Mouse (Mus musculus) gastrocnemius, adult 18-20 months (tissue): ENCODE measurements around the gene Slc15a3. TPM values are rescaled to one million over a fixed set of nuclear protein-coding genes. Genes with fewer than 3 reads are reported as not detected.

ENCODE experiments used
- DNase-seq: peaks from one replicate; pipeline ENCODE4 v3.0.0; 2021; ENCODE audit warnings: low spot score
- total RNA-seq, 2 experiments: library from RNA; stranded (reverse); gene quantifications; 2 replicates each; pipeline ENCODE4 v1.2.3; 2021

The Slc15a3 gene
- total RNA-seq, 2 experiments from 2014 or later = 0.23 to 0.55 TPM

- peak; percentile 51 for DNase-seq
Observed at GRCm38 (mm10) chr19:10869241-10869885, 29.8 kb downstream of the Slc15a3 start.

DNA sequence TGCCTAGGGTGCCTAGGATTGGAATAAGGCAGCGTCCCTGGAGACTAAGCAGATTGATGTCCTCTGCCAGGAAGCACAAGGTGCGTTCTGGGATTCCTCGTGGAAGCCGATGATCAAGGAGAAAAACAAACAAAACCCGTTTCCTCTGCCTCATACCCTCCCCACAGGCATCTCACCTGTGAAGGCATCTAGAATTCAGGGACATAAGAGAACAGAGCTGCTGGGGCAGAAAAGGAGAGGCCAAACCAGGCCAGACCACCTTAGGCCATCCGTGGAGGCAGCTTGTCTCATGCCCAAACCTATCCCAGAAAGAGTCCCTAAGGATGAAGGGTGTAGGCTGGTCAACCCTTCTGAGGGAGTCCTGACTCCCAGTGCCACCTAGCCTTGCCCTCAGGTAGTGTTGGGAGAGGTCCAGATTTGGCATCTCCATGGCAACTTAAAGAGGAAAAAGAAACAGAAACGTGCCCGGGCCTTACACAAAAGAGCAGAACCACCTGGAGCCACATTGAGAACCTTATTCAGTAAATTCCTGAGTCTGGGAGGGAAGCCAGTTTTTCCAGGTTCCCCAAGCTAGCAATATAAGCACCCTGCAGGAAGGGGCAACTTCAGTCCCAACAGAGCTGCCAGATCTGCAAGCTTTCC lies 30.5 kb downstream of the Slc15a3 start, which contains the start of gene Tmem132a:
TSS of gene Tmem132a (minus strand) at position 55 of the 642 bp plus-strand sequence.
- DNase-seq = no peak

DNA sequence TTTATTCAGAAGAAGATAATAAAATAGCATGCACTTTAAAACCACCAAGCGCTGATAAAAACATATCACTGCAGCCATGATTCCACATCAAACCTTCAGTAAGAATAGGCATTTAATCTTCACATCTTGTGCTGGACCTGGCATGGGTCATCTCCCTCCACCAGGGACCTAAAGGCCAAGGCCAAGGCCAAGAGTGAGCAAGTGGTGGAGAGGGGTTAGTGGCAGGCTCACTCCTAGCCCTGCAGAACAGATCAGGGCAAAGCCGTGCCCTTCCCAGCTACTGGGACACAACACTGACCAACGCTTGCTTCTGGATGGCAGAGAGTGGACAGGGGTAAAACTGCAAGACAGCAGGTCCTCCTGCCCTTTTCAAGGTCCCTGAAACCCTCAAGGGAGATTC lies 31.1 kb downstream of the Slc15a3 start:
- no peak for DNase-seq

DNA sequence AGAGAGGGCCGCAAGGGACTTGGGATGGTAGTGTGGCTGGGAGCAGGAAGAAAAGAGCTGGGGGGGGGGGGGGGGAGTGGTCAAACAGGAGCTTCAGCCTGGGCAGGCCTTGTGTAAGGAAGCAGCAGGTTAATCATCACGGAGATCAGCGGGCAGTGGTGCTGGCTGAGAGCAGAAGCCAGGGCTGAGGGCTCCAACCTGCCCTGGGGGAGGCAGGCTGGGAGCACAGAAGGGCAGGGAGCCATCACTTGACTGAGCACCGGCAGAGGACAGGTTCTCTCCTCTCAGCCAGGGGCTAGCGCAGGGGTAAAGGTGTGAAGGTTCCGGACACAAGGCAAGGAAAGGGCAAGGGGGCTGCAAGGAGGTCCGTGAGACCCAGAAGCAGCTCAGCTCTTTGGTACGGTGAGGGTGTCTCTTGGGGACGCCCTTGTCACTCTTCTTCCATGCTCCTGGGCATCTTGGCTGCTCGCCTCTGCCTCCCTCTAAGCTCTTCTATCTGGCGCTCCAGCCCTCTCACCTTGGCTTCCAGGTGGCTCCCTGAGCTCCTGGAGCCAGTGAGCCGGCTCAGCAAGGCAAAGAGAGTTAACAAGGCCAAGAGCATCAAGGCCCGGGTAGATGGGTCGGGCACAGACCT lies 31.9 kb downstream of the Slc15a3 start:
- DNase-seq = no peak

GRCm38 (mm10) chr19:10878201-10878837 lies 38.8 kb downstream of the Slc15a3 start:
- DNase-seq = peak; percentile 27

DNA sequence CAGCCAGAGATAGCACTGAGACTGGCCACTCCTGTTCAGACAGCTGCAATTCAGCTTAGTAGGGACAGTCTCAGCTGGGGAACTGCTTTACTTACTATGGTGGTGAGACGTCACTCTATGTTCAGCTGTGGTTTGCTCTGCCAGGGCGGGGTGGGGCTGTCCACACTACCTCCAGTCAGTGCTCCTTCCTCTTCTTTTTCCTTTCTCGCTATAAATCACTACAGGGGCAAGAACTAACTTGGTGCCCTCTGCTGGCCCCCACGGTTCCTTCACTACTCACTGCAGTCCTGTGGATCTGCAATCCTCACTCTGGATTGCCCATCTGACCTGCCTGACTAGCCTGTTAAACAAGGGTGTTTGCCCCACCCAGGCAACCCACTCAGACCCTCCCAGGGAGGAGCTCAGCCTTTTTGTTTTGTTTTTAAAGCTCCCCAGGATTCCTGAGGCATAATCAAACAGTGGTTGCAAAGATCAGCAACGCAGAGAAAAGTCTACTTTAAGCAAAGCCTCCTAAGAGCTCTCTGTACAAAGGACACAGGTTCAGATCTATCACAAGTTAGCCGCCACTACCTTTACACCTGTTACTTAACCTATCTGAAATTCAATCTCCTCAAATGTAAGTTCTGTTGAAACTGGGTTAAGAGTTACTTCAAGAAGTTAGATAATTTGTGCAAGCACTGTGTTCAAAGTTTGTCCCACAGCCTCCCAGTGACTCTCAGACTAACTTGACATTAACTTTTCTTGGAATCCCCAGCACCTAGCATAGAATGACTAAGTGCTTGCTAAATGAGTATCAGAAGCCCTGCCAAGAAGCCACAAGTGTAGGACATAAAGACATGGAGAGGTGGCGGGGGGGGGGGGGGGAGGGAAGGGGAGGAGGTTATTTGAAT lies 40.8 kb downstream of the Slc15a3 start:
- peak; percentile 75 for DNase-seq

DNA sequence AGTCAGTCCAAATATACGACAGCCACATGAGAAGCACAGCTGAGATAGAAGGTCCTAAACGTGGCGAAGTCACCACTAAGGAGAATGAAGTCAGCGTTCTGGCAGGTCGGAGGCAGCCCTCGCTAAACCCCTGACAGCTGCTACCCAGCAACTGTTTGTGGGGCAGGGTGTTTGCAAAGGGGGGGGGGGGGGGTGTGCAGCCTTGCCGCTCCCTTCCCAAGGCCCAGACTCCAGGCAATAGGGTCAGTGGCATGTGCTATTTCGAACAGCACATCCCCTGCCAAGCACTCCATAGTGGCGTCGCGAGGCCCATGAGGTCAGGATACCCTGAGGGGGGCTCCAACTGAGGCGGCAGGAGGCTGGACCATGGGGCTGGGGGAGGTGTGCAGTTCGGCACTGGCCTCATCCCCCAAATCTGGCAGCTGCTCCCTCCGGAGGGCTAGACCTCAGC lies 41.5 kb downstream of the Slc15a3 start:
- DNase-seq = peak; percentile 73

DNA sequence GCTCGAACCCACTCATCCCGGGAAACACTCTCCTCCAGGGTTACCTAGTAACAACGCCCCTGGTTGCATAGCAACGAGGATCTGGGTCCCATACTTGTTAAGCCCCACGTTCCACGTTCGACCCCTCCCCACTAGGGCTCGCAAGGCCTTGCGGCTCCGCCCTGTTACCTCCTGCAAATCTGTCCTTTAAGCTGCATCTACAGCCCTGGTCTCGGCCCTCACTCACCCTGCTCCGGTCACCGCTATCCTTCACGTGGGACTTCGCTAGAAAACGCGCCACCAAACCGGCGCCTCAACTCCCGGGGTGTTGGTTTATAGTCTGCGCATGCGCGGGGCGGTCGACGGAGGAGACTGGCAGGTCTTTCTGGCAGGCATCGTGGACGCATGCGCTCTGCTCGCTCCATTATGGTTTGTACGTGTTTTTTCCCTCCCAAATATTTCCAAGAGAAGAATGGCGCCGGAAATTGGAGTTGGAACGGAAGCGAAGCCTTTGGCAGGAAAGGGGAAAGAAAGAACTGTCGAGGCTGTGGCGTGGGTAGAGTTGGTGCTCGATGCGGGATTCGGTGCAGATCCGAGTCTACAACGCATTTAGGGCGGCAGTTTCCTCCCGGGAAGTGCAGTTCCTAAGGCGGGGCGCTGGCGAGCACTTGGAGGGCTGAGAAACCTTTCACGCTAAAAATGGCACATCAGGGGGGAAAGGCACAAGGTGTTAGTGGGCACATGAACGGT lies 42.1 kb downstream of the Slc15a3 start, which contains the start of gene Tmem109:
TSS of gene Tmem109 (minus strand) at position 576 of the 729 bp plus-strand sequence.
- DNase-seq = peak; percentile 91

DNA sequence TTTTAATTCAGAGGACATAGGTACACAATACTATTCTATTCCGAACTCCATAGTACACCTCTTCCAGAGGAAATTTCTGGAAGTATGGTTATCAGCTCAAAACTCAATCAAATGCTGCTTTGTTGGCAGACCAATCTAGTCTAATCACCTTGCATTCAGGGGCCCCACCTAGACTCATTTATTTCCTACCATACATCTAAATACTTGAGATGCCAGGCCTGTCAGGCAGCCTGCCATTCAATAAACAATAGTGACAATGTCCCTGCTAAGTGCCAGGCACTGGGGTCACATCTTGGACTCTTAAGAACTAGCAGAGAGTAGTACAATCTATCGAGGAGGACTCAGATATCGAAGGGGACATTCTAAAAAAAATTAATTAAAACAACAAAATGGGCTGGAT lies 52.7 kb downstream of the Slc15a3 start:
- DNase-seq = no peak

- peak; percentile 98 for DNase-seq
Observed at GRCm38 (mm10) chr19:10895016-10895528, 55.5 kb downstream of the Slc15a3 start, which contains the start of gene Prpf19. Gene Prpf19, plus strand, starts transcription at chr19:10895231.

GRCm38 (mm10) chr19:10895708-10896107 lies 56.2 kb downstream of the Slc15a3 start:
- DNase-seq = no peak

DNA sequence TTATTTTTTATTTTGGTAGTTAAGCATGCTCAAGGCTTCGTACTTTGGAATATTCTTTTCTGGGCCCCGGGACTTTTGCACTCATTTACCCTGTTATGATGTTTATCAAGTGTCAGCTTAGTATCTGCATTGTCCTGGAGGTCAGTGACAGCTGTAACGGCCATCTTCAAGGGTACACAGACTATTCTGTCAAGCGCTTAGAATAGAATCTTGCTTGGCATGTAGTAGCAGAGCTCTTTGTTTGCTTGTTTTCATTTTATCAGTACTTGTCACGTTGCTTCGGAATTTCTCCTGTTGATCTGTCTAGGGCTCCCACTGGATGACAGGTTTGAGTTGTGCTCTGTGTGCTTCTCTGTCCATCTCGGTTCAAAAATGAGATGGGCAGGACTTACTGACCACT lies 57.3 kb downstream of the Slc15a3 start:
- no peak for DNase-seq

- DNase-seq = no peak
Observed at GRCm38 (mm10) chr19:10897491-10897890, 58.0 kb downstream of the Slc15a3 start.

- peak; percentile 78 for DNase-seq
Observed at GRCm38 (mm10) chr19:10900315-10900714, 60.8 kb downstream of the Slc15a3 start.

DNA sequence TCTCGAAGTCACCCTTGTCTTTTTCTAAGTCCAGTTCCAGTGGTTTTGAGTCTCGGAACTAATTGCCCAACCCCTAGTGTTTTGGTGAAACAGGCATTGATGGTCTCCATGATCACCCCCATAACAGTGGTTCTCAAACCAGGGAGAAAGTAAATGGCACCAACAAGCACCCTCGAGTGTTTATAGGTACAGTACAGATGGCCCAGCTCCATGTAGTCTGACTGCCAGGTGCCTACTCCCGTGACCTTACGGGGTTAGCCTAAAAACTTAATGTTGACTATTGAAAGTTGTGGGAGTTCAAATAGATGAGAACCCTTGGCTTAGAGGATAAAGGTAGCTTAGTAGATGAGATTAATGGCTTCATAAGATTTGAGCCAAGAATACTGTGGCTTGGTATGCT lies 61.5 kb downstream of the Slc15a3 start:
- DNase-seq = no peak

- DNase-seq = no peak
Observed at GRCm38 (mm10) chr19:10904512-10904911, 65.0 kb downstream of the Slc15a3 start.

- DNase-seq = peak; percentile 90
Observed at GRCm38 (mm10) chr19:10904927-10905727, 65.6 kb downstream of the Slc15a3 start.

DNA sequence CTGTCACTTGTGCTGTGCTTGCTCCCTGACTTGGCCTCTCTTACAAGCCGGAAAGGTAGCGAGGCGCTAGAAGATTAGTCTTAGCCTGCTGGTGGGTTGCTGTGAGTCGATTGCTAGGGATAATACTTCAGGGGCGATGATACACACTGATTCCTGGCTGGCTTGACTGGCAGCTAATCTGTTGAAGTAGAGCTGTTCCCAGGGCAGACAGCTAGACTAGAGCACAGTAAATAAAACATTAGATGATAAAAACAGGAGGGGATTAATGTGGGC lies 66.1 kb downstream of the Slc15a3 start:
- no peak for DNase-seq

GRCm38 (mm10) chr19:10907891-10908290 lies 68.4 kb downstream of the Slc15a3 start:
- peak; percentile 72 for DNase-seq
